Mouse (Mus musculus): ENCODE data around the gene Ndufb10. TPM values are rescaled to one million over a fixed set of nuclear protein-coding genes. Genes with fewer than 3 reads are reported as not detected.

Ndufb10 gene
- polyA plus RNA-seq, 2 experiments, result 178 to 237 TPM

GRCm38 (mm10) chr17:24708646-24709045 lies 15.6 kb downstream of the Ndufb10 start:
- Histone ChIP-seq H3K4me2 (replicated peaks; ENCODE audit: low read depth, low read length, severe bottlenecking) (no peak overlapping the region), H3K36me3 (ENCODE audit: control insufficient read depth, insufficient read depth, low read length) (peaks cover 21% of the 10 kb centered on the region), H3K4me1 (ENCODE audit: control insufficient read depth, insufficient read depth, low read length) (peaks cover 8% of the 10 kb centered on the region; the same call in 1 of the 2 replicates), H3K9me3 (ENCODE audit: control insufficient read depth, low read length) (no peaks in the 10 kb centered on the region), H3K9ac (ENCODE audit: low read depth, low read length, severe bottlenecking) (no peak overlapping the region), H3K27me3 (ENCODE audit: control insufficient read depth, insufficient read depth, low read length) (no peaks in the 10 kb centered on the region), H3K4me3 (replicated peaks; ENCODE audit: low read length) (no peak overlapping the region), H3K27ac (replicated peaks; ENCODE audit: low read depth, low read length) (no peak overlapping the region)
- ATAC-seq (ENCODE audit: low FRiP score, low read depth) (no peak), DNase-seq (ENCODE audit: low spot score) (no peak)
- 28% methylated on average over 2 of the region's 2 CpGs for WGBS
- no peak for TF ChIP-seq POLR2A (IDR thresholded peaks at IDR 0.05; ENCODE audit: borderline replicate concordance, extremely low read depth, insufficient read depth, insufficient read length)

GRCm38 (mm10) chr17:24707801-24708425 lies 16.4 kb downstream of the Ndufb10 start:
- ATAC-seq (ENCODE audit: low FRiP score, low read depth) (peak; percentile 35), DNase-seq (ENCODE audit: low spot score) (no peak)
- peak overlapping the region; percentile 65 for H3K9ac ChIP-seq (ENCODE audit: low read depth, low read length, severe bottlenecking)
- H3K4me2 ChIP-seq (replicated peaks; ENCODE audit: low read depth, low read length, severe bottlenecking), result peak overlapping the region; percentile 78
- TF ChIP-seq POLR2A (IDR thresholded peaks at IDR 0.05; ENCODE audit: borderline replicate concordance, extremely low read depth, insufficient read depth, insufficient read length), result no peak
- 3% methylated on average over 24 of the region's 24 CpGs for WGBS
- peaks cover 8% of the 10 kb centered on the region; the same call in 1 of the 2 replicates for H3K4me1 ChIP-seq (ENCODE audit: control insufficient read depth, insufficient read depth, low read length)
- peak overlapping the region; percentile 78 for H3K4me3 ChIP-seq (replicated peaks; ENCODE audit: low read length)
- H3K27me3 ChIP-seq (ENCODE audit: control insufficient read depth, insufficient read depth, low read length), result no peaks in the 10 kb centered on the region
- H3K36me3 ChIP-seq (ENCODE audit: control insufficient read depth, insufficient read depth, low read length), result peaks cover 25% of the 10 kb centered on the region
- H3K27ac ChIP-seq (replicated peaks; ENCODE audit: low read depth, low read length), result peak overlapping the region; percentile 67
- H3K9me3 ChIP-seq (ENCODE audit: control insufficient read depth, low read length), result no peaks in the 10 kb centered on the region

- peak; percentile 71; the same call in 1 of the 2 replicates for TF ChIP-seq POLR2A (IDR thresholded peaks at IDR 0.05; ENCODE audit: borderline replicate concordance, extremely low read depth, insufficient read depth, insufficient read length)
- Histone ChIP-seq H3K9me3 (ENCODE audit: control insufficient read depth, low read length) (no peaks in the 10 kb centered on the region), H3K4me1 (ENCODE audit: control insufficient read depth, insufficient read depth, low read length) (peaks cover 8% of the 10 kb centered on the region; the same call in 1 of the 2 replicates), H3K27me3 (ENCODE audit: control insufficient read depth, insufficient read depth, low read length) (no peaks in the 10 kb centered on the region), H3K9ac (ENCODE audit: low read depth, low read length, severe bottlenecking) (peak within 1 kb of the TSS; percentile 65), H3K36me3 (ENCODE audit: control insufficient read depth, insufficient read depth, low read length) (peaks cover 31% of the 10 kb centered on the region), H3K4me2 (replicated peaks; ENCODE audit: low read depth, low read length, severe bottlenecking) (peak within 1 kb of the TSS; percentile 78), H3K27ac (replicated peaks; ENCODE audit: low read depth, low read length) (peak within 1 kb of the TSS; percentile 67), H3K4me3 (replicated peaks; ENCODE audit: low read length) (peak within 1 kb of the TSS; percentile 78)
- 7% methylated on average over 32 of the region's 32 CpGs for WGBS
- DNase-seq (ENCODE audit: low spot score) (peak; percentile 95), ATAC-seq (ENCODE audit: low FRiP score, low read depth) (peak; percentile 92)
Observed at GRCm38 (mm10) chr17:24706982-24707800, 17.1 kb downstream of the Ndufb10 start, which contains the start of gene Tbl3. Gene Tbl3 (minus strand): TSS chr17:24707660.

GRCm38 (mm10) chr17:24705821-24706220 lies 18.5 kb downstream of the Ndufb10 start:
- Histone ChIP-seq H3K4me3 (replicated peaks; ENCODE audit: low read length) (no peak overlapping the region), H3K36me3 (ENCODE audit: control insufficient read depth, insufficient read depth, low read length) (peaks cover 45% of the 10 kb centered on the region)
- WGBS, result 95% methylated on average over 3 of the region's 3 CpGs

GRCm38 (mm10) chr17:24701251-24701650 lies 23.0 kb downstream of the Ndufb10 start:
- Histone ChIP-seq H3K9me3 (ENCODE audit: control insufficient read depth, low read length) (no peaks in the 10 kb centered on the region), H3K4me2 (replicated peaks; ENCODE audit: low read depth, low read length, severe bottlenecking) (no peak overlapping the region), H3K4me1 (ENCODE audit: control insufficient read depth, insufficient read depth, low read length) (peaks cover 6% of the 10 kb centered on the region), H3K36me3 (ENCODE audit: control insufficient read depth, insufficient read depth, low read length) (peaks cover 60% of the 10 kb centered on the region), H3K27me3 (ENCODE audit: control insufficient read depth, insufficient read depth, low read length) (no peaks in the 10 kb centered on the region), H3K9ac (ENCODE audit: low read depth, low read length, severe bottlenecking) (no peak overlapping the region), H3K4me3 (replicated peaks; ENCODE audit: low read length) (no peak overlapping the region), H3K27ac (replicated peaks; ENCODE audit: low read depth, low read length) (no peak overlapping the region)
- WGBS, result 89% methylated on average over 9 of the region's 9 CpGs
- TF ChIP-seq POLR2A (IDR thresholded peaks at IDR 0.05; ENCODE audit: borderline replicate concordance, extremely low read depth, insufficient read depth, insufficient read length), result no peak
- ATAC-seq (ENCODE audit: low FRiP score, low read depth) (no peak), DNase-seq (ENCODE audit: low spot score) (no peak)

More at GRCm38 (mm10) chr17:24705821-24706220, 18.5 kb downstream of the Ndufb10 start:
- ATAC-seq (ENCODE audit: low FRiP score, low read depth) (no peak), DNase-seq (ENCODE audit: low spot score) (no peak)
- H3K4me2 ChIP-seq (replicated peaks; ENCODE audit: low read depth, low read length, severe bottlenecking), result no peak overlapping the region
- H3K9me3 ChIP-seq (ENCODE audit: control insufficient read depth, low read length), result no peaks in the 10 kb centered on the region
- peaks cover 8% of the 10 kb centered on the region; the same call in 1 of the 2 replicates for H3K4me1 ChIP-seq (ENCODE audit: control insufficient read depth, insufficient read depth, low read length)
- H3K9ac ChIP-seq (ENCODE audit: low read depth, low read length, severe bottlenecking), result no peak overlapping the region
- H3K27ac ChIP-seq (replicated peaks; ENCODE audit: low read depth, low read length), result no peak overlapping the region
- TF ChIP-seq POLR2A (IDR thresholded peaks at IDR 0.05; ENCODE audit: borderline replicate concordance, extremely low read depth, insufficient read depth, insufficient read length), result no peak
- no peaks in the 10 kb centered on the region for H3K27me3 ChIP-seq (ENCODE audit: control insufficient read depth, insufficient read depth, low read length)

Data from limb, embryonic 14.5 days (tissue).